Mouse (Mus musculus): Measurements from ENCODE around the gene Oas1e.

GRCm38 (mm10) chr5:120775287-120775985 lies 19.9 kb downstream of the Oas1e start:
- TF ChIP-seq CTCF (IDR thresholded peaks at IDR 0.05; ENCODE audit: insufficient read depth, low read depth, low read length) (no peak), POLR2A (IDR thresholded peaks at IDR 0.05; ENCODE audit: insufficient read depth, low read depth, low read length) (no peak)

Measured in olfactory bulb, adult 2 months (tissue).